Mouse (Mus musculus) cortical plate, adult 2 months (tissue): ENCODE data around the gene Trim26. TPM values are rescaled to one million over a fixed set of nuclear protein-coding genes. Genes with fewer than 3 reads are reported as not detected.

ENCODE experiments used
- H3K27ac ChIP-seq: fragments of 200-500 bp; 2 replicates; pipeline ENCODE4 v1.5.1; 2012; ENCODE audit warnings: low read length, control low read depth, inconsistent platforms; ENCODE audit not compliant: insufficient read depth
- H3K4me1 ChIP-seq: fragments of 200-500 bp; 2 replicates; pipeline ENCODE4 v1.6.1; 2011; ENCODE audit warnings: low read length; ENCODE audit not compliant: control insufficient read depth, insufficient read depth
- H3K4me3 ChIP-seq: fragments of 200-500 bp; 2 replicates; pipeline ENCODE4 v1.5.1; 2011; ENCODE audit warnings: mild to moderate bottlenecking, low read length, control low read depth; ENCODE audit not compliant: insufficient read depth
- CTCF ChIP-seq: fragments of 200-500 bp; IDR thresholded peaks from 2 replicates; pipeline ENCODE4 v1.5.1; 2011; ENCODE audit warnings: mild to moderate bottlenecking, control low read depth, low read length; ENCODE audit not compliant: insufficient read depth; ENCODE audit errors: extremely low read depth
- POLR2A ChIP-seq: fragments of 200-500 bp; IDR thresholded peaks from 2 replicates; pipeline ENCODE4 v1.6.1; 2011; ENCODE audit warnings: mild to moderate bottlenecking, low read length, control low read depth; ENCODE audit not compliant: insufficient read depth; ENCODE audit errors: extremely low read depth
- polyA plus RNA-seq: library from polyadenylated mRNA; depleted of rRNA; stranded (reverse); fragments of >200 nt; gene quantifications from 2 replicates; pipeline ENCODE4 v1.2.3, GENCODE M21; 2012

Trim26 gene
- polyA plus RNA-seq, 1 experiment = 18.6 TPM

- Histone ChIP-seq H3K4me3 (no peak overlapping the region), H3K4me1 (no peaks in the 10 kb centered on the region; the same call in 1 of the 2 replicates), H3K27ac (no peak overlapping the region)
- TF ChIP-seq POLR2A (no peak), CTCF (no peak)
Measured at GRCm38 (mm10) chr17:36849992-36850391, 13.1 kb downstream of the Trim26 start.

GRCm38 (mm10) chr17:36851200-36851599, 14.3 kb downstream of the Trim26 start:
- TF ChIP-seq CTCF (no peak), POLR2A (no peak)
- Histone ChIP-seq H3K4me3 (no peak overlapping the region), H3K27ac (no peak overlapping the region), H3K4me1 (no peaks in the 10 kb centered on the region; the same call in 1 of the 2 replicates)

GRCm38 (mm10) chr17:36851627-36852026, 14.7 kb downstream of the Trim26 start:
- TF ChIP-seq POLR2A = no peak
- TF ChIP-seq CTCF = no peak

GRCm38 (mm10) chr17:36855484-36855883, 18.6 kb downstream of the Trim26 start:
- no peak overlapping the region for H3K4me3 ChIP-seq
- TF ChIP-seq POLR2A = no peak
- no peak for TF ChIP-seq CTCF
- no peak overlapping the region for H3K27ac ChIP-seq
- H3K4me1 ChIP-seq = no peaks in the 10 kb centered on the region

More at GRCm38 (mm10) chr17:36851627-36852026, 14.7 kb downstream of the Trim26 start:
- H3K4me1 ChIP-seq = no peaks in the 10 kb centered on the region; the same call in 1 of the 2 replicates
- H3K27ac ChIP-seq = no peak overlapping the region
- no peak overlapping the region for H3K4me3 ChIP-seq

GRCm38 (mm10) chr17:36856236-36856635, 19.3 kb downstream of the Trim26 start:
- TF ChIP-seq POLR2A = no peak
- no peaks in the 10 kb centered on the region for H3K4me1 ChIP-seq
- H3K4me3 ChIP-seq = no peak overlapping the region
- H3K27ac ChIP-seq = no peak overlapping the region

- Histone ChIP-seq H3K4me1 (no peaks in the 10 kb centered on the region), H3K4me3 (no peak overlapping the region), H3K27ac (no peak overlapping the region)
- TF ChIP-seq CTCF (no peak), POLR2A (no peak)
Measured at GRCm38 (mm10) chr17:36858181-36858580, 21.2 kb downstream of the Trim26 start.

GRCm38 (mm10) chr17:36861680-36862079, 24.7 kb downstream of the Trim26 start:
- H3K4me3 ChIP-seq = no peak overlapping the region
- H3K4me1 ChIP-seq = no peaks in the 10 kb centered on the region
- no peak overlapping the region for H3K27ac ChIP-seq
- TF ChIP-seq CTCF (no peak), POLR2A (no peak)

GRCm38 (mm10) chr17:36866719-36867527, 30.0 kb downstream of the Trim26 start, which contains the start of gene Trim15:
Trim15 (minus strand) TSS chr17:36867210.
- Histone ChIP-seq H3K4me3 (no peak within 1 kb of the TSS), H3K27ac (no peak within 1 kb of the TSS), H3K4me1 (no peaks in the 10 kb centered on the region)
- no peak for TF ChIP-seq CTCF
- no peak for TF ChIP-seq POLR2A

GRCm38 (mm10) chr17:36868836-36869235, 31.9 kb downstream of the Trim26 start:
- TF ChIP-seq POLR2A (no peak), CTCF (no peak)
- Histone ChIP-seq H3K4me3 (no peak overlapping the region), H3K4me1 (no peaks in the 10 kb centered on the region), H3K27ac (no peak overlapping the region)
